Mouse (Mus musculus) liver, embryonic 14.5 days (tissue): Measurements from ENCODE around the gene Pcnp.

Source experiments
- CTCF ChIP-seq: IDR thresholded peaks from 2 replicates; pipeline ENCODE4 v1.5.1; 2016; ENCODE audit warnings: antibody characterized with exemption, low read depth, control low read depth
- EP300 ChIP-seq: IDR thresholded peaks from 2 replicates; pipeline ENCODE4 v1.6.1; 2016; ENCODE audit warnings: antibody characterized with exemption, low read depth

- TF ChIP-seq CTCF (no peak), EP300 (no peak)
Measured at GRCm38 (mm10) chr16:56055911-56056310, 26.4 kb upstream of the Pcnp start.
